Mouse (Mus musculus) left cerebral cortex, postnatal 25 days (tissue): Measurements from ENCODE around the gene Cox10. TPM values are rescaled to one million over a fixed set of nuclear protein-coding genes. Genes with fewer than 3 reads are reported as not detected.

Experiments
- DNase-seq, 2 experiments: peaks; one replicate each; pipeline ENCODE4 v3.0.0; 2022; ENCODE audit warnings: low spot score in 2 of 2, mixed read lengths in 1 of 2
- intact Hi-C: fragments of 180-260 bp; cut with DNase I; formaldehyde crosslinking; loops from one replicate; pipeline ENCODE4 v1.15.1; 2025
- total RNA-seq, 2 experiments: library from RNA; stranded (reverse); gene quantifications; 2 replicates each; pipeline ENCODE4 v1.2.3; 2021

The Cox10 gene
- total RNA-seq, 2 experiments from 2014 or later = 26.6 to 27.4 TPM

DNA sequence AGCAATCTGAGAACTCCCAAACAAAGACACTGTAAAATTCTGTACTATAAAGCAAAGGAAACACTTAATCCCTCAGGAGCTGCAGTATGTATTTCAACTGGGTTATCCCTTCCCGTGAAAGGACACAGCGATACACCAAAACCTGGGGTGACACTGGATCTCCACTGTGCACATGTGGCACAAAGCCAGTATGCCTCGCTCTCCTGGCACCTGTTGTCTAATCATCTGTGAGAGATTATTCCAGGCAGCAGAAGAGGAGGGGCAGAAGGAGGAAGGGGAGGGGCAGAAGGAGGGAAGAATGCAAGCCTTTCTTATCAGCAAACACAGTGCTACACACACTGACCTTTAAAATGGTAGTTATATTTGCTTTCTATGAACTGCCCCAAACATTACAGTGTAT is 75.8 kb downstream of the Cox10 start:
- intact Hi-C loops = no loop called here
- no peak for DNase-seq

DNA sequence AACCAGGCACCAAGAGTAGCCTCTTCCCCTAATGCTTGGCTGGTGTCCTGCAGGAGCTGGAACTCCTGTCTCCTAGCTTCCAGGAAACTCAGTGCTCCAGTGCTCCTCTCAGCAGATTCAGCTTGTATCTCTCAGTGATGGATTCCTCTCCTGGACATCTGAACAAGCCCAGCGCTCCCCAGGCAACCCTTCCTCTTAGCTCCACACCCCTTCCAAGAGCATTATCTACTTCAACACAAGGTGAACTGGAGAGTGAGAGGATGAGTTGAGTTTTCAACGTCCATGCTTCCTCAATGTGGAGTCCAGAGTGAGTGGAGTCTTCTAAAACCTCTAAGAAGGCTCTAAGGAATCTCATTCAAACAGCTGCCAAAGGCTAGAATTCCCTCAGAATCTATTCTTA is 76.6 kb downstream of the Cox10 start:
- no peak for DNase-seq
- intact Hi-C loops = no loop called here

DNA sequence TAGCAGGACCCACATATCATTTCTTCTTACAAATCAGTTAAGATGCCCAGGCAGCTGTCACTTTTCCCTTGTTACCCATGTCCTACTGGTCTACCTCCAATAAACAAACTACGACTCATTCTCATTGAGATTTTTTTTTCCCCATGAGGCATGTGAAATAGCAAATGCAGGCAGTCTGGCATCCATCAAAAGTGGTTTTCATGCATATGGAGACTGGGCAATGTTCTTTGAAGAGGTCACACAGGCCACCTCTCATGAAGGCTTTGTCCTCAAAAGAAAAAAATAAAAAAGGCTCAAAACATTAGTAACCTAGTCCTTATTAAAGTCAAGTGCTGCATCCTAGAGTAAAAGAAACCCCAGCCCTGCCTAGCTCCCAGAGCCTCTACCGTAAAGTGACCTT is 78.2 kb downstream of the Cox10 start:
- intact Hi-C loops = no loop called here
- DNase-seq = no peak

DNA sequence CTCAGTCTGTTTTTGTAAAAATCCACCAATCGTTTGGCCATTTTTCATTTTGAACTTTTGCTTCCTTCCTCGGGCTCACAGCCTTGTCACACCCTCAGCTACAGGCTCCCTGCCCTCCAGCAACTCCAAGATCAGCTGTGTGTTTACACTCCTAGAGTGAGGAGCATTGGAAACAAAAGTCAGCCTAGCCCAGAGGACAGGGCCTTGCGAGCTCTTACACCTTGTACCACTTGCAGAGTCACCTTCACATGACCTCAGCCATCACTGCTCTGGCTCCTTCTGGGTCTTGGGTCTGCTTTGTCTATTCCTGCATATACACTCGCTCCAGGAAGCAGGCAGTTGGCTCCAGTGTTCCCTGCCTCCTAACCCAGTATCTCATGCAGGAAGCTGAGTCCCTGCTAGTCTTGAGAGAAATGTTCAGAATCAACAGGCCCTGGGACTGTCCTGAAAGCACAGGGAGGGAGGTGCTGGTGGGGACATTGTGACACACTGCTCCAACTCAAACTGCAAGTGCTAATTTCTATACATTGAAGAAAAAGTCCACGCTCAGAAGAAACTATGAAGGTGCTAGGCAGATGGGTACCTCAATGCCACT is 79.0 kb downstream of the Cox10 start:
- intact Hi-C loops = no loop called here
- no peak for DNase-seq

DNA sequence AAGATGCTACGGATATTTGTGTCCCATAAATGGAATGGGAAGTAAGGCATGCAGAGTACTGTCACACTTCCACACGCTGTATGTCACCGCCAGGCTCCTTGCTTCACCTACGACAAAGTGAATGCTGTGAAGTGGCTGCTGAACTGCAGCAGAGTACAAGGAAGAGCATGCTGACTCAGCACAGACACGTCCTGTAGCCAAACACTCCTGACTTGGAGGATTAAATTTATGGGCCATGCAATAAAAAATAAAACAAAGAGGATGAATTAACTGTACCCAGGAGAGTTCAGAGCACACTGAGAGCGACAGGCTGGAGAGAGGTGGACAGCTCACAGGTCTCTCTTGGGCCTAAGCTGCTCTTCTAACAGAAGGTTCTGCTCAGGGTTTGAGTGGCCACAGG is 79.8 kb downstream of the Cox10 start:
- intact Hi-C loops = no loop called here
- no peak for DNase-seq

DNA sequence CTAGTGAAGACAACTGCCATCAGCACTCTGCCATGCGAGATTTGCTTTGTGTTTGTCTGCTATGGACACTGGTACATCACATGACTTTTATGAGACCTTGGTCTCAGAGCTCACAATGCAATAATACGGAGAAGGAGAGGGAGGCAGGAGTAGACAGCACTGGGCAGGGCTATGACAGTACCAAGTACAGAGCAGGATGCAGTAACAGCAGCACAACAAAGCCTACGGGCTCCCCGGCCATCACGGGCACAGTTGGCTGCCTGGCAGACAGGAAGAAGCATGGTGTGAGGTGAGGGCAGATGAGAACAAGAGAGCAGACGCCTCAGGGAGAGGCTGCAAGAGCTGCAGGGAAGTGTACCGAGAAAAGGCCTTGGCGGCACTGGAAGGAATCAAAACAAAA is 87.3 kb downstream of the Cox10 start:
- intact Hi-C loops = no loop called here
- no peak for DNase-seq

DNA sequence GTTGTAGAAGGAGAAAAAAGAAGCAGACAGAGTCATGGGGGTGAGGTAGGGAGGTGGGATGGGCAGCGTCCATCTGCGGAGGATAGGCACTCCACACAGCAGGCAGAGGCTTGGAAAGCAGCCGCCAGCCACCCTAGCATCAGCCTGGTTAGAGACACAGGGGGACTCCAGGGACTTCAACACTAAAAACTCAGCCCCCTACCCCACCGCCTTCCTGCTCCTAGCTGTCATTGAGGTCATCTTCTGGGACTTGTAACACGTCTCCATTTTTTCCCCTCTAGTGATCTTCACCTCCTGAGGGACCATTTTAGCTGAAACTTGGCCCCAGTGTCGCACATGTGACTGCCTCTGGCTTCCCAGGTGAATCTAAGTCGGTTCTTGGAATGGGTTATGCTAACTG is 88.5 kb downstream of the Cox10 start:
- no peak for DNase-seq
- intact Hi-C loops = no loop called here

DNA sequence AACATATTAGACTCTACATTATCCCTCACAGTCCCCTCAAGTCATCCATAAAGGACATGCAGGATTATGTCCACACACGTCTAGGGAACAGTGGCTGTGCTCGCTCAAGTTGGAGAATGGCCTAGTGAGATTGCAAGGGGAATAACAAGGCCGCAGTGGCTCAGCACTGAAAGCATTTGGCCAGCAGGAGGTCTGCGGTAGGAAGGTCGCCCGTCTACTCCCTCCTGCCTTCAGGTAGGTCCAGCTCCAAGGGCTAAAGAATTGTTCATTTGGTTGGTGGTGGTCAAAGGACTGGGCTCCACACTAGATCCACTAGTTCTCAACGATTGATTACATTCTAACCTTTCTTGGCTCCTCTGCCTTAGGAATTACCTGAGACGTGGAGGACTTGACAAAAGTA is 89.0 kb downstream of the Cox10 start:
- no peak for DNase-seq
- intact Hi-C loops = no loop called here

DNA sequence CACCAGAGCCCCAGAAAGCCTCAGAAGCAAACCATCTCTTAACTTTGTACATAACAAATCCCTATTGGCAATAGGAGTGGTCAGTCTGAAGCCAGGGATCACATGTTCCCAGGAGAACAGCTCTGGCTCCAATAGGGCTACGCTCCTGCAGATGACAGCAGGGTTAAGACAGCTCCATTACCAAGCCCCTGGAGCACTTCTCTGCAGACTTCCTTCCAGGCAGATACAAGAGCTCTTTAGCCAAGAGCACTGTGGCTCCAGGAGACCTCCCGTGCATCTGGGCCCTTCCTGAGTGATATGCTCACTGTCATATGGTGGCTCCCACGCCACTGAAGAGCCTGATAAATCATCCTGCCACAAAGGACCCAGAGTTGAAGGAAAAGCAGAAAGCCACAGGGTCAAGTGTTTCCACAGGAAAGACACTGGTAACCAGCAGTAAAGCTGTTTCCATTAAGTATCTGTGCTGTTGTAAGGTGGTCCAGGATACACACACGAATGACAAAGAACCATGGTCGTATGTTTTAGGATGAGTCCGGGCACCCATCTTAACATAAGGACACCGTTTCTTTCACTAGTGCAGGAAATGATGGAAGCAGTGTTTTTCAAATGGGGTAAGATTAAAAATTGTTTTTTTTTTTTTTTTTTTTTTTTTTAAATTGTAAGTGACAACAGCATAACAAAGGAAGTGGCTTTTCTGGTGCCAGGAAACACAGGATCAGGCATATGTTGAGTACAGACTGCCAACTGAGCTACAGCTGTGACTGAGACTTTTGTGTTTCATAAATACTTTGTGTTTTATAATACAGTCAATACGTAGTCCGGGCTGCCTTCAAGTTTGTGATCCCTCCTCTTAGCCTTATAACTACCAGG is 90.0 kb downstream of the Cox10 start:
- intact Hi-C loops = no loop called here

DNA sequence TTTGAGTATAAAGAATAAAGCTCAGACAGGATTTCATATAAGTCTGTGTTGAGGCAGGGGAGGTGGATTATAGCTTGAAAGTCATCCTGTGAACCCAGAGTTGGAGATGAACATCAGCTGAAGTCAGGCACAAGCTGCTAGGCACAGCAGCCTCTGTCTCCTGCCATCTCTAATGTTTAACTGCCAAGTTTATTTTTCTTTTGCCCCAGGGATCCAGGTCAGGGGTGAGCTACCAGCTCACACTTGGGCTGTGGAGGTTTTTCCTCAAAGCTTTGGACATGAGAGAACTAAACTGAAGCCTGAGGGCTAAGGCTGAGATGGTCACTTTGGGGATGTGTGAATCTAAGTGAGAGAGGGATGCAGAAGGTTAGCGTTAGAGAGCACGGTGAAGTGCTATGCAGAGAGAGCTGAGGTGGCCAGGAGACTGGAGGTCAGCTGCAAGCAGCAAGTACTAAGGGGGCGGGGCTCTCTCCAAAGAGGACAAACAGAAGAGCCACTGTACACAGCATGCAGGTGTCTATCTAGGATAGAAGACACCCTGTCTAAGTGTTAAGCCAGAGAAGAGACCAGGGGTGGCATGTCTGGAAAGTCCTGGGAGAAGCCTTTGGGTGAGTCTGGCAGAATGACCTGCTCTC is 91.1 kb downstream of the Cox10 start:
- intact Hi-C loops = no loop called here
- DNase-seq = no peak

More for the DNA sequence above, 90.0 kb downstream of the Cox10 start:
- DNase-seq = no peak

DNA sequence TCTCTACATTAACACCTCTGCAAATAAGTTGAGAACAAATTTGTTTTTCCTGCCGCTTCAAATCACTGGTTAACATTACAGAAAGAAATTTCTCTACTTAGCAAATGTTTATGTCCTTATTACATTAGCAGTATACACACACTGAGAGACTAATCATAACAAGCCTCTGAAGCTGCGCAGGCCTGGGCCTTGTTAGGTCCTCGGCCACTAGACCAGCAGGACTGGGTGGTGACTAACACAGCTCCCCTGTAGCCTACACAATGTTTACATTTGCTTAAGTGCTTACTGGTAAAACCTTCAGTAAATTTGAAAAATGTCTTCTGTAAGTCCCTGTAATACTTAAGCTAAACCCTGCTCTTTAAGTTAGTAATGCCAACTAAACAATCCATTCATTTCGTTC is 92.6 kb downstream of the Cox10 start:
- no peak for DNase-seq
- intact Hi-C loops = no loop called here

DNA sequence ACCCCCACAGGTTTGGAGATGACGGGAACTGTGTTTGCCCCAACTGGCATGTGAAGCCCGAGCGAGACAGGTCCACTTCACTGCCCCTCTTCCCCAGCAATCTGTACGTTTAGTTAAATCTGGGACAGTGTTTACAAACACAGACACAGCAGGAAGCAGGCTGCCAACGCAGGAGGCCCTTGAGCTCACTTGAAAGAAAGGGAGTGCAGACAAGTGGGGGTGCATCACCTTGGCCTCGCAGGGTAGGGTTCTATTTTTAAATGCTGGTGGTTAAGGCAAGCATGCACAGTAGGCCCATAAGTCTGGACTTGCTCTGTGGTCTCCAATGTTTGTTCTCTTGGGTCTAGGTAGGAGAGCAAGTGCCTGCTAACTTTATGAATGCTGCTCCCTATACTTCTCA is 93.8 kb downstream of the Cox10 start:
- intact Hi-C loops = no loop called here
- DNase-seq = no peak

DNA sequence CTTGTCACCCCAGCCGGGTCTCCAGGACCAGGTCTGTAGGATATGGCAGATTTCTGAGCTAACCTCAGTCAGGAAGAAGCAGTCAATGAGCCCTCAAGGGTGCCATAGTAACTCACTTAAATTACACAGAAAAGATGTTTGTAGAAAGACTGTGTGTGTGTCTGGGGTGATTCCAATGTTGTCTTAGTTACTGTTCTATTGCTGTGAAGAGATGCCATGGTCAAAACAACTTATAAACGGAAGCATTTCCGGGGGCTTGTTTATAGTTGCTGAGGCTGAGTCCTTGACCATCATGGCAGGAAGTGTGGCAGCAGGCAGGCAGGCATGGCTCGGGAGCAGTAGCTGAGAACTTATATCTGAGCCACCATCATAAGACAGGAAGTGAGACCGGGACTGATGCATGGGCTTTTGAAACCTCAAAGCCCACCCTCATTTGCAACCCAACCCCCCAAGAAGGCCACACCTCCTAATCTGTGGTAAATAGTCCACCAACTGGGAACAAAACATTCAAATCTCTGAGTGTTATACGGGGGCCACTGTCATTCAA is 94.6 kb downstream of the Cox10 start:
- intact Hi-C loops = no loop called here
- no peak for DNase-seq

DNA sequence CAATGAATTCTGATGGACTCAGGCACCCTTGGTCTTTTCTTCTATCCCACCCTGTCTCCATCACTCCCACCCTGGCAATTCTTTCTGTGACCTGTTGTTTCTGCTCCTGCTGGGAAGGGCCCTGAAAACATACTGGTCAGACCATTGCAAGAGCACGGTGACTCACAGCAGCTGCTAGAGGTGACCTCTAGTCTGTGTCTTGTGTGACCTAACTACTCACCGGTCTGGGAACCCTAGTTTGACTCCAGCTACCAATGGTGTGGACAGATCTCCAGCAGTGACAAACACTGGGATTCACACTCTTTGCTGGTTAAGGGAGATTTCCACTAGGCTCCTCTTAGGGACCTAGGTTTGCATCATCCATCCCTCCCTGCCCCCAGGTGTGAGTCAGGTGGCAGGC is 101.5 kb downstream of the Cox10 start:
- intact Hi-C loops = no loop called here
- no peak for DNase-seq

DNA sequence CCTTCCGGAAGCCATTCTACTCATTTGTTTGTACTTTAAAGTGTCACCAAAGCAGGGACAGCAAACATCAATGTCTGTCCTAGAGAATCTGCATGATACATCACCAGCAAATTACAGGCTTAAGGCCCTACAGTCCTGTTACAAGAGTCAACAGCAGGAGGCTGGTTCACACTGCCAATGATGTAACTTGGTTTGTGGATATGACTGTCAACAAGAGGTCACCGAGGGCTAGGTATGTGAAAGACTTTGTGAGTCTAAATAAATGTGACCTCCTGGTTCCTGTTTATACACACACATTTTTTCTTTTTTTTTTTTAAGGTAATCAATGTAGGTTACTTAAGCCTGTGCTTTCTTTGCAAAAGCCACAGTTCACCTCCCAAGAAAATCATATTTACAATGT is 102.5 kb downstream of the Cox10 start:
- no peak for DNase-seq
- intact Hi-C loops = no loop called here

DNA sequence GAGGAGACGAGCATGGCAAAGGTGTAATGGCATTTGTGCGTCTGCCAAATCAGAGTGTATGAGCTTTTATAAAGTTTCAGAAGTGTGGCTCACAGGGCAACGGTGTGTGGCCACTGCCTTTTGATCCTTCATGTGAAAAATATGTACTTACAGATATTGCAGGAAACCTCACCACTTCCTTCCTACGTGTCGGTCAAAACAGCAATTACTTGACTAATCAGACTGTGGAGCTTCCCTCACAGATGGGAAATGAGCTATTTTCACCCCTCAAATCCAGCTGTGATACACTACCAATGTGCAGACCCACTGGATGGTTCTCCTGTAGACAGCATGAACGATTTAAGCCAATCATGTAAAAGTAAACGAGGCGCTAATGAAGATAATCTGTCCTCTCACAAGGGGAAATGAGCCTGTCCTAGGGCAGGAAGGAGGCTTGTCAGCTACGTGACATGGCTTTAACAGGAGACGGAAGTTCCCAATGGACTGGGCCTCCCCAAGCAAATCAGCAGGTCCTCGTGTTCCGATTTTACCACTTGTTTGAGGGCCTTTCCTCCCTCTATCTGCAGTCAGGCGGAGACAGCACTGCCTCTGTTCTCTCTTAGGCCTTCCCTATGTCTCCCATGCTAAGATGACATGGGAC is 103.9 kb downstream of the Cox10 start:
- DNase-seq = no peak
- intact Hi-C loops = no loop called here

DNA sequence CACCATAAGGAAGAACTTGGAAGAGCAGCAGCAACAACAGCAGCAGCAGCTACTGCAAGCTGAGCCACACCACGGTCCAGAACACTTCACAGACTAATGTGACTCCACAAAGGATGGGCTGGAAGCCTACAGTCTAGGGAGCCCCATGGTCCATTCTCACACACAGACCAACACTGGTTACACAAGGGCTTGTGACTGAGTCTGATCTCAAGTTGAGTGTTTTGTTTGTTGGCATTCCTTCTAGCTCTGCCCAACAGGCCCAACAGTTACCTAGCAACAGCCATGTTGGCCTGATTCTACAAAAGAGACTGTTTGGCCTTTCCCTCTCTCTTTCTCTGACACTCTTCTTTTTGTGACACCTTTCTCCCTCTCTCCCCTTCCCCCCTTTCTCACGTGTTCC is 105.3 kb downstream of the Cox10 start:
- no peak for DNase-seq
- intact Hi-C loops = no loop called here

DNA sequence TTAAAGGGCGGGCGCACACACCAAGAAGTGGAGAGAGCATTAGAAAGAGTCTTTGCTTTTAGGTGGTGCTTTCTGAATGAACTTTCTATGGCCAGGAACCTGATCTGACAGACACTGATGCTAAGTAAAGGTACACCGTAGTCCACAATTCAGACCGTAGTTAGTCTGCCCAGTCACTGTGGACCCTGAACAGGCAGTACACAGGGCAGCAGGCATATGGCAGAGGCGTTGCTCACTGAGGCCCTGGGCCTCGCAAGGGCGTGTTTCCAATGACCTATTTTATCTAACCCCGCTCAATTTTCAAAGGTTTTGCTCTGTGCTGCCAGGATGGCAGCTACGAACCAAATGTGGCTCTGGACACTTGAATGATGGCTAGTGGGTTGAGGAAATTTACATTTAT is 107.8 kb downstream of the Cox10 start:
- no peak for DNase-seq
- intact Hi-C loops = no loop called here

DNA sequence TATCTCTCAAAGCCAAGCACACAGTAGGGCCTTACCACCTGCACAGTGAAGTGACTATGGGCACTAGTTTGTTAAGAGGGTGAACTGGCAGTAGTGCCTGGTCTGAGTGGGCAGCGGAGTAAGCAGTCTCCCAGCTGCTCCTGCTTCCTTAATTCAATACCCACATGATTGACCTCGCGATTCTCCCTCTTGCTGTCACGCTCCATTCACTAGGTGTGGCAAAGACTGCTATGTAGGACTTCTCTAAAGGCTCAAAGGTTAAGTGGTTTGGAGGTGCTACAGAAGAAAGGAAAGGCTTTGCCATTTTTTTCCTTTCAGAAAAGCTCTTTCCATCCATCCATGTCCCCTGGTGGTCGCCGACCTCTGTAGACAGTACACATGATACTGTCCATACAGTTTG is 108.5 kb downstream of the Cox10 start:
- intact Hi-C loops = no loop called here
- no peak for DNase-seq

DNA sequence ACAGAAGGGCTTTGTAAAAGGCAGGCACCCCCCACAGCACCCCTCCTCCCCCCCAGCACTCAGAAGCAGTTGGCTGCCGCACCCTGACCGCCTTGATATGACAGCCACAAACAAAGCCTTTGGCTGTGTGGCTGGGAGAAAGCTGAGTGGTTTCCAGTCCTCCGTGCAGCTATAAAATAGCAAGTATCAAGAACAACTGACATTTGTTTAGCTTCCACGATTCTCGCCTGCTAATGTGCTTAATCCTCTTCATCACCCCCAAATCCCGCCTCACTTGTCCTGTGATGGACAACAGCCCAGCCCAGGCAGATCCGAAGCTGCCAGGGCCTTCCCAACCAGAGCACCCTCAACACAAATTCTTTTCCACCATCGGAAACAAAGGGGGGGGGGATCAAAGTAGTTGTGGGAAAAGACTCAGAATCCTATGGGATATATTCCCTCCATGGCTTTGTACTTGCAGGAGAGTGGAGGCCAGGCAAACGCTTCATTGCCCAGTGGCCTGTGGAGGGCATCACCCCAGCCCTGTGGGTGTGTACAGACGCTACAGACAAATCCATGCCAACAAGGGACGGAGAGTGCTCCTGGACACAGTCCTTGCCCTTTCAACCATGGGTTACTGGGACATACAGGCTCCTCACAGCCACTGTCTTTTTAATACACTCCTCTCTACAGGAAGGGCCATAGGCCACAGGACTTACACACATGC is 109.9 kb downstream of the Cox10 start:
- intact Hi-C loops = no loop called here
- peak in 1 of 2 experiments; percentile 21 for DNase-seq
